Mouse (Mus musculus) bone marrow, adult 2 months (tissue): Measurements from ENCODE around the gene Olfr1040.

Experiments used
- CTCF ChIP-seq: fragments of 200-500 bp; IDR thresholded peaks from 2 replicates; pipeline ENCODE4 v1.5.1; 2011; ENCODE audit warnings: low read length, control low read depth; ENCODE audit not compliant: control insufficient read depth, insufficient read depth
- POLR2A ChIP-seq: fragments of 200-500 bp; IDR thresholded peaks from 2 replicates; pipeline ENCODE4 v1.6.1; 2011; ENCODE audit warnings: low read depth, mild to moderate bottlenecking, control low read depth, low read length, borderline replicate concordance; ENCODE audit not compliant: control insufficient read depth

GRCm38 (mm10) chr2:86179950-86180349 is 33.4 kb upstream of the Olfr1040 start:
- TF ChIP-seq POLR2A (no peak), CTCF (no peak)
